Mouse (Mus musculus): ENCODE results near the gene Mrvi1. TPM values are rescaled to one million over a fixed set of nuclear protein-coding genes. Genes with fewer than 3 reads are reported as not detected.

Mrvi1 gene
- total RNA-seq, 1 experiment, result 0.27 TPM

DNA sequence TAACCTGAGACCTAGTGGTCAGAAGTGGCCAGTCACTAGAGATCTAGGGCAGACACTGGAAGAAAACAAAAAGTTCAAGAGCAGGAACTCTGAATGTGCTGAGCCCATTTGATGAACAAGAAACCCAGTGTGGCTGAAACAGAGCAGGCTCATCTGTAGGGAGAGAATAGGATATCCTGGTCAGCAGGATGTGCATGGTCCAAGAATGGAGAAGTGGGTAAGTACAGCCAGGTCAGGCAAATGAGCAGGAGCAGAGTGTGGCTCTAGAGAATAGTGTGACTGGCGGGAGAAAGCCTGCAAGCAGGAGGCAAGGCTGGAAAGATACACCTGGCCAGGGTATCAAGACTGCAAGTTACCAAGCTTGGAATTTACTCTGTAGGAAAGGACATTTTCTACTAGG, 126.7 kb downstream of the Mrvi1 start:
- no peaks in the 10 kb centered on the region for H3K4me1 ChIP-seq (ENCODE audit: control insufficient read depth in 2 of 2, insufficient read depth in 2 of 2, low read length in 2 of 2, poor library complexity in 1 of 2)
- no peak for DNase-seq (ENCODE audit: low read depth, low spot score)
- no peak for TF ChIP-seq MAFK (IDR thresholded peaks at IDR 0.05; ENCODE audit: insufficient read depth, low read depth, low read length)
- no peak for TF ChIP-seq CHD2 (IDR thresholded peaks at IDR 0.05; ENCODE audit: low read depth, low read length)
- TF ChIP-seq ZC3H11A (IDR thresholded peaks at IDR 0.05; ENCODE audit: borderline replicate concordance, low read depth, low read length), result no peak
- TF ChIP-seq HCFC1 (IDR thresholded peaks at IDR 0.05; ENCODE audit: borderline replicate concordance, insufficient read depth, low read length), result no peak
- no peak for TF ChIP-seq ZNF384 (IDR thresholded peaks at IDR 0.05; ENCODE audit: low read depth, low read length)
- no peaks in the 10 kb centered on the region for H3K36me3 ChIP-seq (ENCODE audit: control insufficient read depth, insufficient read depth, low read length, poor library complexity, severe bottlenecking)
- no peaks in the 10 kb centered on the region for H3K9me3 ChIP-seq (ENCODE audit: control insufficient read depth, insufficient read depth, low read depth, low read length)
- no peak overlapping the region for H3K9ac ChIP-seq (ENCODE audit: insufficient read depth, low read depth, low read length, poor library complexity, severe bottlenecking)
- no peak overlapping the region for H3K27ac ChIP-seq (ENCODE audit: insufficient read depth, low read depth, low read length, poor library complexity, severe bottlenecking)
- in situ Hi-C loops (cut with MboI; ENCODE audit: low sequenced_read_pairs in 2 of 2, unreplicated experiment in 2 of 2), result no loop called here
- H3K4me3 ChIP-seq (ENCODE audit: insufficient read depth in 1 of 2, low read depth in 1 of 2, low read length in 2 of 2, poor library complexity in 1 of 2, severe bottlenecking in 1 of 2), result no peak overlapping the region

- no peak for DNase-seq (ENCODE audit: low read depth, low spot score)
- H3K9ac ChIP-seq (ENCODE audit: insufficient read depth, low read depth, low read length, poor library complexity, severe bottlenecking), result no peak overlapping the region
- no peak overlapping the region for H3K4me3 ChIP-seq (ENCODE audit: insufficient read depth in 1 of 2, low read depth in 1 of 2, low read length in 2 of 2, poor library complexity in 1 of 2, severe bottlenecking in 1 of 2)
- TF ChIP-seq CHD2 (IDR thresholded peaks at IDR 0.05; ENCODE audit: low read depth, low read length) (no peak), ZNF384 (IDR thresholded peaks at IDR 0.05; ENCODE audit: low read depth, low read length) (no peak), HCFC1 (IDR thresholded peaks at IDR 0.05; ENCODE audit: borderline replicate concordance, insufficient read depth, low read length) (no peak), ZC3H11A (IDR thresholded peaks at IDR 0.05; ENCODE audit: borderline replicate concordance, low read depth, low read length) (no peak), MAFK (IDR thresholded peaks at IDR 0.05; ENCODE audit: insufficient read depth, low read depth, low read length) (no peak)
- no peaks in the 10 kb centered on the region for H3K9me3 ChIP-seq (ENCODE audit: control insufficient read depth, insufficient read depth, low read depth, low read length)
- no peaks in the 10 kb centered on the region for H3K4me1 ChIP-seq (ENCODE audit: control insufficient read depth in 2 of 2, insufficient read depth in 2 of 2, low read length in 2 of 2, poor library complexity in 1 of 2)
- no peaks in the 10 kb centered on the region for H3K36me3 ChIP-seq (ENCODE audit: control insufficient read depth, insufficient read depth, low read length, poor library complexity, severe bottlenecking)
- in situ Hi-C loops (cut with MboI; ENCODE audit: low sequenced_read_pairs in 2 of 2, unreplicated experiment in 2 of 2), result no loop called here
- H3K27ac ChIP-seq (ENCODE audit: insufficient read depth, low read depth, low read length, poor library complexity, severe bottlenecking), result no peak overlapping the region
Measured at GRCm38 (mm10) chr7:110854927-110855546, 127.2 kb downstream of the Mrvi1 start.

DNA sequence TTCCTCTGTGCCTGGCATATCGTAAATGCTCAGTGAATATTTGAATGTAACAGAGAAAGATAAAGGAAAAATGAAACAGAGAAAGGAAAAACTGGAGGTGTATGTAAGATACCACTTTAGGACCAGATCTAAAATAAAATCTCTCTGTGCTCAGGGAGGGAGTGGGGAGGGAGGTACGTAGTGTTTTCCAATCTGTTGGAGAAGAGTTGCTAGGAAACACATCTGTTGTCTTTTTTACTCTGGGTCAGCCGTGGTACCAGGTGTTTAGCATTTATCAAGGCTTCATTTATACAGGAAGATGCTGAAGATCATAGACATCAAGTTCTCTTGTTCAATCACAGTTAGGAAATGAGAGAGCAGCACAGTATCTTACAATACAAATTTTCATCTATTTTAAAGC, 127.7 kb downstream of the Mrvi1 start:
- in situ Hi-C loops (cut with MboI; ENCODE audit: low sequenced_read_pairs in 2 of 2, unreplicated experiment in 2 of 2), result no loop called here
- DNase-seq (ENCODE audit: low read depth, low spot score), result no peak
- H3K36me3 ChIP-seq (ENCODE audit: control insufficient read depth, insufficient read depth, low read length, poor library complexity, severe bottlenecking), result no peaks in the 10 kb centered on the region
- no peaks in the 10 kb centered on the region for H3K9me3 ChIP-seq (ENCODE audit: control insufficient read depth, insufficient read depth, low read depth, low read length)
- no peaks in the 10 kb centered on the region for H3K4me1 ChIP-seq (ENCODE audit: control insufficient read depth in 2 of 2, insufficient read depth in 2 of 2, low read length in 2 of 2, poor library complexity in 1 of 2)
- no peak overlapping the region for H3K27ac ChIP-seq (ENCODE audit: insufficient read depth, low read depth, low read length, poor library complexity, severe bottlenecking)
- TF ChIP-seq ZNF384 (IDR thresholded peaks at IDR 0.05; ENCODE audit: low read depth, low read length) (no peak), ZC3H11A (IDR thresholded peaks at IDR 0.05; ENCODE audit: borderline replicate concordance, low read depth, low read length) (no peak), CHD2 (IDR thresholded peaks at IDR 0.05; ENCODE audit: low read depth, low read length) (no peak), MAFK (IDR thresholded peaks at IDR 0.05; ENCODE audit: insufficient read depth, low read depth, low read length) (no peak), HCFC1 (IDR thresholded peaks at IDR 0.05; ENCODE audit: borderline replicate concordance, insufficient read depth, low read length) (no peak)
- H3K4me3 ChIP-seq (ENCODE audit: insufficient read depth in 1 of 2, low read depth in 1 of 2, low read length in 2 of 2, poor library complexity in 1 of 2, severe bottlenecking in 1 of 2), result no peak overlapping the region
- H3K9ac ChIP-seq (ENCODE audit: insufficient read depth, low read depth, low read length, poor library complexity, severe bottlenecking), result no peak overlapping the region

- no peak for DNase-seq (ENCODE audit: low read depth, low spot score)
Measured at GRCm38 (mm10) chr7:110853611-110854010, 128.7 kb downstream of the Mrvi1 start.

More at GRCm38 (mm10) chr7:110853611-110854010, 128.7 kb downstream of the Mrvi1 start:
- Histone ChIP-seq H3K4me1 (ENCODE audit: control insufficient read depth in 2 of 2, insufficient read depth in 2 of 2, low read length in 2 of 2, poor library complexity in 1 of 2) (no peaks in the 10 kb centered on the region), H3K36me3 (ENCODE audit: control insufficient read depth, insufficient read depth, low read length, poor library complexity, severe bottlenecking) (no peaks in the 10 kb centered on the region), H3K9ac (ENCODE audit: insufficient read depth, low read depth, low read length, poor library complexity, severe bottlenecking) (no peak overlapping the region), H3K27ac (ENCODE audit: insufficient read depth, low read depth, low read length, poor library complexity, severe bottlenecking) (no peak overlapping the region), H3K4me3 (ENCODE audit: insufficient read depth in 1 of 2, low read depth in 1 of 2, low read length in 2 of 2, poor library complexity in 1 of 2, severe bottlenecking in 1 of 2) (no peak overlapping the region), H3K9me3 (ENCODE audit: control insufficient read depth, insufficient read depth, low read depth, low read length) (no peaks in the 10 kb centered on the region)
- in situ Hi-C loops (cut with MboI; ENCODE audit: low sequenced_read_pairs in 2 of 2, unreplicated experiment in 2 of 2), result no loop called here
- TF ChIP-seq ZC3H11A (IDR thresholded peaks at IDR 0.05; ENCODE audit: borderline replicate concordance, low read depth, low read length) (no peak), ZNF384 (IDR thresholded peaks at IDR 0.05; ENCODE audit: low read depth, low read length) (no peak), HCFC1 (IDR thresholded peaks at IDR 0.05; ENCODE audit: borderline replicate concordance, insufficient read depth, low read length) (no peak), CHD2 (IDR thresholded peaks at IDR 0.05; ENCODE audit: low read depth, low read length) (no peak), MAFK (IDR thresholded peaks at IDR 0.05; ENCODE audit: insufficient read depth, low read depth, low read length) (no peak)
